Mouse (Mus musculus): ENCODE data around the gene Robo1.

Robo1 gene

DNA sequence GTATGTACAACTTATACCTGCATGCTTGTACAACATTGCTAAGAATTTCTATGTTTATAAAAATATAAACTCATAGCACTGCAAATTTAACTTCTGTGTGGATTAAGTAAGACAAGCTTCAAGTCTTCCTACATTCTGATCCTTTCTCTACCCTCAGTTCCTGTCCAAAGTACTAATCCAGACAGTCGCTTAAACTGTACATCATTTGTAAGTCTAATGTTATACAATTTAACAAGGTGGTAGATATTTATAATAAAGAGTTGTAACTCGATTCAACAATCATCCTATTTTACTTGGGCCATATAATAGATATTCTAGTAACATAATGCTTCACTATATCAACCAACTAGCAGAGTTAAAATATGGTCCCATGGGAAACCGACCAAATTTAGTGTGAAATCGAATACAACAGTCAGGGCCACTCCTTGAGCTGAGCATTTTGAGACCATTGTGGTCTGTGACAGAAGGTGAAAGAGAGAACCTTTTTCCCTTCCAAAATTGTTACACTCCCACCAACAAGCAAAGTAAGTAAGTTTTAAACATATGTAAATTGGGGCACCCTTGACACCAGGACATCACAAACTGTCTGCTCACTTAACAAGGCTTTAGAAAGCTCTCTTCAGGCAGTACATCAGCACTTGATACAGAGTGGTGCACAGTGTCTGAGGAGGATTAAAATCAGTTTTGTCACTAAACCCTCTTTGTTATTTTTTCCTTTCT, 295.5 kb downstream of the Robo1 start:
- DNase-seq (ENCODE audit: low spot score) = no peak

DNA sequence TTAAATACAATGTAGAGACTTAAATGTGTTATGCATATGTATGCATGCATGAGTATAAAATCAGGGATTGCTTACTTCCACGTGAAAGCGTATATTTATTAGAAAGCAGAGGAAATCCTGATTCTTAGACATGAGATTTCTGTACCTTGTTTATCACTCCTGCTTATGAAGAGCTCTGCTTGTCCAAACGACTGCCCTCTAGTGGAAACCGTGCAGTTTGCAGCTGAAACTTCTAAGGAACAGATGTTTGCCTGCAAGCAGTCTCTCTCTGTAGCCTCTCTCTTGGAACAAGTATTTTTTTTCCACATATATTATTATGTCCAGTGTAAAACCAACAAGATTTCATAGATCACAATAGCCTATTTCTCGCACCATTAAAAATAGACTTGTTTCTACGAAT, 297.0 kb downstream of the Robo1 start:
- DNase-seq (ENCODE audit: low spot score) = peak; percentile 84

DNA sequence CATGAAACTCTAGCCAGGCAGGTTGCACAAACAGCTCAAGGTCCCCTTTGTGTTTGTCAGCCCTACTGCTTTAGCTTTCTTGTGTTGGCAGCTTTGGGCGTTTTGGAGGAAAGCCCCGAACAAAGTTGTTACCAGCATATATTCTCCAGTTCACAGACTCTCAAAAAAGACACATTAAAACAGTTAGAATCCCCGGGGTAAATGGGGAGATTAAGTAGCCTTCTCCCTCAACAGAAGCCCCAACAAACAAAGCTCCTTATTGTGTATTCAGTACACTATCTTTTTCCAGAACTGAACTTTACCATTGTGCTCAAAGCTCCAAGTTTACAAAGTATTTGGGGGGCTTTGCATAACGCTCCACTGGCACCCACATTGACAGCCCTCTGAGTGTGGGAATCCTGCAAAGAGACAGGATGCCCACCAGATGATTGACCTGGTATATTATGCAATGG, 302.6 kb downstream of the Robo1 start:
- DNase-seq (ENCODE audit: low spot score) = no peak

DNA sequence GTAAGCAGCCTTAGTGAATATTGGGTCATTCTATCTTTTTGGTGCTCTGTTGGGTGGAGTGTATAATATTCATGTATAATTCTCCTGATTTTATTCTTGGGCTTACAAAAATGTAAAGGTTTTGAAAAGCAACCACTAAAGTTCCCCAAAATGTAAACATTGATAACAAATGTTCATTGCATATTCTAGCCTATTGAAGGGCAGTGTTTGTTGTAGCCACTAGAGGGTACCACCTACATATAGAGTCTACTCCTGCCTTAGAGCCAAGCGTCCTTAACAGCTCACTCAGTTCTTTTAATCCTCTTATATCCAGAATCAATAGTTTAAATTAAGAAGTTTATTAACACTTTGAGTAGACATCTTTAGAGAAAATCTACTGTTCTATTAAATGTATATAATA, 306.8 kb downstream of the Robo1 start:
- DNase-seq (ENCODE audit: low spot score) = no peak

DNA sequence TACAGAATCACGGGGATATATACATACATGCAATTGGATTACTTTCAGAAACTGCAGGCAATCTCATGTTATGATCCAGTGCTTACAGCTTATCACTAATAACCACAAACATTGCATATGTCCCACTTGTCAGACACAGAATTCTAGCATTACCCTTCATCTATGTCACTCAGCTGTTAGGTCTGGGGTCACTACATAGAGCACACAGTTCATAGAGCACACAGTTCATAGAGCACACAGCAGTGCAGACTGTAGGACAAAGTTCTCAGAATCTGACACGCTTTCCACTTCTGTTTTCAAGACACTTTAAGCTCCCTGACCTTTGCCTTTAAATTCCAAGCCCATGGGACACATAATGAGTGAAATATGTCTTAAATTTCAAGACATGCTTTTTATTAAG, 307.3 kb downstream of the Robo1 start:
- no peak for DNase-seq (ENCODE audit: low spot score)

DNA sequence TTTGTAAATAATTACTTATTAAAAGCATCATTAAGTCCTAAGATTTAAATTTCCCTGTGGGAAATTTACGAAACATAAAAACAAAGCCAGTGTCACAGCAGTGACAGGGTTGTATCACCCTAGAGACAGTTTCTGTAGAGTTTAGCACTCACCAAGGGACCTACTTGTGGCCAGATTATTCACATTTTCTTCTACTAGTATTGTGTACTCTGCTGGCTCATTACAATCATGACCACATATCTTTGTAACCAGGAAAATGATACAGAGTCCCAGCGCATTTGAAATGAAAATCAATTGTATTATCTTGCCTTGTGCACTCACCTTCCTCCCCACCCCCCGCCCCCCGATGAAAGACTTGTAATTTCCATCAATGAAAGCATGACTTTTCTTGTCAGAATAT, 314.3 kb downstream of the Robo1 start:
- no peak for DNase-seq (ENCODE audit: low spot score)

DNA sequence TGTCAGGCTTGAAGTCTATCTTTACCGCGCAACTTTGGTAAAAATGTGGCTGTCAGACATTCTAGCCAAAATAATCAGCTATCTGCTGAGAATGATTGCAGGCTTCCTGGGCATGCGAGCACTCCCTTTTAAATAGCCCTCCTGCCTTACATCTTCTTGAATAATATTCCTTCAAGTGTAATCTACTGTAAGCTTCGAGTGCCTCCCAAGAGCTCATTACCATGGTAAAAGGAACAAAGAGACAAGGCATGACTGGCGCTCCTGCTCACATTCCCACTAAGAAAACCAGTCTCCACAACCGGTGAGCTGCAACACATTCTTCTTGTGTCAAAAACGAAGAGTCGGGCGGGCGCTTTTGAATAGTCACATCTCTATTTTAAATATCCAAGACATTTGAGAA, 314.8 kb downstream of the Robo1 start:
- DNase-seq (ENCODE audit: low spot score) = no peak

DNA sequence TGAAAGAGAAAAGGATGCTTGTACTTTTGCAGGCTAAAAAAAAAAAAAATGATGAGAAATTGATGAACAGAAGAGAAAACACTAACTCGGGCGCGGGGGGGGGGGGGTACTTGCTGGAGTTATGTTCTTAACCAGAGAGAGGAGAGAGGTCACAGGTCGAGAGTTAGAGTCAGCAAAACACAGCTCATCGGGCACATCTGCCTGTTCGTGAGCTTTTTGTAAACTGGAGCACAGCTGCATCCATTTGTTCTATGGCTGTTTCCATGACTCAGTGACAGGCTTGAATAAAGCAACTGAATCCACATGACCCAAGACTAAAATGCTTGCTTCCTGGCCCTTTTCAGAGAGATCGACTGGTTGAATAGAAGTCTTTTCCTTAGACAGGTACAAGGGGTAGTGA, 325.7 kb downstream of the Robo1 start:
- DNase-seq (ENCODE audit: low spot score) = no peak

DNA sequence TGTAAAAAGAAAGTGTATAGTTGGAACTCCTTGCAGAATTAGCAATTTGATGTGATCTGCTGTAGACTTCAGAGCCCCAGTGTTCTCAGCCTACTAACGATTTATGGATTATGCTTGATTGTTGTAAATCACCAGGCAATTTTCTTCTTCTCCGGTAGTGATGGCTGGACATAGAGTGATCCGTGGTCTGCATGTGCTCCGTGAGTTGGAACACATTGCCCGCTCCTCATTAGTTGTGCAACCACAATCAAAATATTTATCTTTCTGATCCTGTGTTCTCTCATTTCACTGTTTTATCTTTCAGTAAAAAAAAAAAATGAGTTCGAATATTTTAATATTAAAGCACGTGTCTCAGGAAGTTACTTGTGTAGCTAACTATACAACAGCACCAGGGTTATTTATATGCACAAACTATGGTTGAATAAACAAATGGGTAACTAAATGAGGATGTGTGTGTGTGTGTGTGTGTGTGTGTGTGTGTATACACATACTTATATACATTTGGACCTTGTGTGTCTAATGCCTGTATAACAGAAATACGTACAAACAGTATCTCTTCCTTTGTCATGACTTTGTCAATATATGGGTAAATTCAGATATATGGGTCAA, 331.3 kb downstream of the Robo1 start:
- no peak for DNase-seq (ENCODE audit: low spot score)

DNA sequence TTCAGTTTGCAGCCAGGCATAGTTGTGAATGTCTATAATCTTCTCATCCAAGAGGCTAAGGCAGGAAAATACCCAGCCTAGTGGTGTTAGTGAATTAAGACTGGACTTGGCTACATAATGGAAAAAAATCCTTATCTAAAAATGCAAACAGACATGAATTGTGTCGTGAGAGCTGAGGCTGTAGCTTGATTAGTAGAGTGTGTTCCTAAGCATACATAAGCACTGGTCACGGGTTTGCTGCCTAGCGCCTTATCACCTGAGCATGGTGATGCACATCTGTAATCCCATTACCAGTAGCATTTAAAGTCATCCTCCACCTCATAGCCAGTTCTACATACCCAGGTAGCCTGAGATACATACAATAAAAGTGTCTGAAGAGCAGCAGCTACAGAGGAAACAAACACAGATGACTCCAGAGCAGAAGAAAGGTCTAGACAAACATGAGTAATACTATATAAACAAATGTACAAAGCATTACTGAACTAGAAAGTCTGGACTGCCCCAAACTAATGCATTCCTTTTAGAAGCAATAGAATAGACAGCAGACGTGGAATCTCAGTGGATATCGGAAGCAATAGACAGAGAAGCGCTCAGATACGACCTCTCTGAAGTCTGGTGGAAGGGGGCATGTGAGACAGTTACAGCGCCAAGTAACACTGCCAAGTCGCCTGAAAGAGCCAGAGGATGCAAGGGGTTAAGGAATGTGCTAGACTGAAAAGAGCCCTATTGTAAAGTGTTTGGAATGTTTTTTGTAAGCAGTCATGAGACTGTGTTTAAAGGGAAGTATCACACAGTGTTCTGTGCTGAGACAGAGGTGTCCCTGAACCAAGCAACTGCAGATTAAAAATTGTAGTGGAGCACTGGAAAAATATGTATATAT, 333.1 kb downstream of the Robo1 start:
- no peak for DNase-seq (ENCODE audit: low spot score)

DNA sequence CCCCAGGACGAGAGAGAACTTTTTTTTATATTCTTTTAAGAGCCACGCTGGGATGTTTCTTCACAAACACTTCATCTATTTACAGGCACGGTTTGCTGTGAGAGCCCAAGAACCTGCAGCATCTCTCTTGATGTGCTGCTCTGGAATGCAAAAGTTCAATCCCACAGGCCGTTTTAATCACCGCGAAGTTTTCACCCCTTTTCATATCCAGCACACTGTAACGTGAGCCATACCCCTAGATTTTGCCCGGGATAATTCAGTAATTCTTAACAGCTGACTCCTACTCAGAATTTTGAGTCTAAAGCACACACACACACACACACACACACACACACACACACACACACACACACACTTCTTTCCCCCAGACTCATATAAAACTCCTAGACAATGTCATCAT, 337.8 kb downstream of the Robo1 start:
- no peak for DNase-seq (ENCODE audit: low spot score)

DNA sequence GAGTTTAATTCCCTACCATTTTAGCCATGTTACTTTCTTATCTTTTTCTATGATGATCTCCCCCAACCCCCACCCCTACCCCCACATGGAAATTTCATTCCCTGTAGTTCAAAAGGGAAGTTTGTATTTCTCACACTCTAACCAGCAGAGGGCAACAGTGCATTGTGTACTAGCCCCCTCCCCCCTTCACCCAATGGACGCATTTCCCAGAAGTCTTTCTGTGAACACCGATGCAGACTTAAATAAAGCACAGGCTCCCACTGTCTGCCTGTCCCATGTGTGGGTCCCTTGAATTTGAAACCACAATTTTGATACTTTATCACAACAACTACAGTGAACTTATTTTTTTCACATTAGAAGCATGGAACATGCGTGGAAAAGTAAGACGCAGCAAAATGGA, 341.2 kb downstream of the Robo1 start:
- DNase-seq (ENCODE audit: low spot score) = peak; percentile 49

DNA sequence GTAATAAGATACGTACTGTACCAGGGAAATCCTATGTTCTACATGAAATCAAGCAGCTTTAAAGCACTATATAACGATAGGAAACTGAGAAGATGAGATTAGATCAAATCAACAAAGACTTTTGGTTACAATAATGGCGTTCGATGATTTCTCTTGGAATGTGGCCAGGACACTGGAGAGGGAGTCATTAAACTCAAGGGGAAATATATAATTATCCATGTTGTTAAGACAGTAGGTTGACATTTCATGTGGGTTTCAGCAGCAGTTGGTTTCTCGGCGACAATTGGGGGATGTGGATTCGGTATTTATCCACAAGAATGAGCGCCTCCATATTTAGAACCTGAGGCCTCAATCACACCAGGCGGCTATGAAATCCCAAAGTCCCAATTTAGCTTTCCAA, 347.3 kb downstream of the Robo1 start:
- DNase-seq (ENCODE audit: low spot score) = no peak

DNA sequence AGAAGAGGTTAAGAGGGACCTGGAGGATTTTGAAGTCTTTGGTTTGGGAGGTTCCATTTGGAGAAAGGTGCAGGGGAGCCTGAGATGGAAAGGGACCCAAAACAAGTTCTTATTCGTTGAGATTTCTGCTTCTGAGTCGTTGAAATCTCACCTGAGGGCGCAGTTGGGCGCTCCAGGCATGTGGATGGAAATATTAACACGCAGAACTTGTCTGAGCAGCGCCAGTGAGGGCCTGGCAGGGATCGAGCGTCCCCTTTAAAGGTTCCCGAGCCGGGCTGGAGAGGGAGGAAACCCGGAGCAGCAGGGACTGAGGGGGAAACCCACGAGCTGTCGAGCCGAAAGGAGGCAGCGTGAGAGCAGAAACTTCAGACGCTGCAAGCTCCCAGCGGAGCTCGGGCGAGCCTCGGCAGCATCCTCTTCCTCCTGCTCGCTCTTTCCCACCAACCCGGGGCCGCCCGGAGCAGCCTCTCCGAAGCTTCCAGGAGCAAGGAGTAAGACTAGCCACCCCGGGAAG, 354.8 kb downstream of the Robo1 start:
- DNase-seq (ENCODE audit: low spot score) = peak; percentile 70

DNA sequence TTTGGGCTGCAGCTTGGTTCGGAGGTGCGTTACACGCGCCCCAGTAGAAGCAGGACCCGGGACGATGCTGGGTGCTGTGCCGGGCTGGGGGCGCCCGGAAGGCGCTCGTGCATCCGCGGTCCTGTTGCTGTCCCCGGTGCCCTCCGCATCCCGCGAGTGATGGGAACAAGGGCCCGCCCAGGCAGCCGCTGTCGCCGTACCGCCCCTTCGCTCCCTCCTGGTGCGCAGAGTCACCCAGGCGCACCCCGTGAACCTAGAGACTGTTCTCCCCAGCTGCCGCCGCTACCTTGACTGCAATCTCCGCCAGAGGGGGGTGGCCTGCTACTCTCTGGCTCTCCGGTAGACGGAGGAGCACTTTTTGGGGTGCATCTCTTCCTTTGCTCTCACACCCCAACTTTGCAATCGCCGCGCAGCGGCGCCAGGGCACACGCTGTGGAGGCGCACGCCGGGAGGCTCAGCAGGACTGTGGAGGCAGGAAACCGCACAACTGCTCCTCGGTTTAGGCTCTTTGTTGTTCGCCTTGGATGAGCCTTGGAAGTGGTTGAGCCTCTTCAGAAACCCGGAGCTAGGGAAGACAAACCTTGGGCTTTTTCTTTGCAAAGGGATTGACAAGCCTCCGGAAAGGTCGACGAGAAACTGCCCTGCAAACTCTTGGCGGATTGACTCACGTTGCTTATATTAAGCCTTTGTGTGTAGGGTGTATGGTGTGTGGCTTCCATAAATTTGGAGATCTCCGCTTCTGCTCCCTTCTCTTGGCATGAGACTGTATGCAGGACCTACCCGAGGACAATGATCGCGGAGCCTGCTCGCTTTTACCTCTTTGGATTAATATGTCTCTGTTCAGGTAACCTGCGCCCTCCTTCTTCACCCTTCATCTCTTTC, 355.5 kb downstream of the Robo1 start:
- peak; percentile 62 for DNase-seq (ENCODE audit: low spot score)

DNA sequence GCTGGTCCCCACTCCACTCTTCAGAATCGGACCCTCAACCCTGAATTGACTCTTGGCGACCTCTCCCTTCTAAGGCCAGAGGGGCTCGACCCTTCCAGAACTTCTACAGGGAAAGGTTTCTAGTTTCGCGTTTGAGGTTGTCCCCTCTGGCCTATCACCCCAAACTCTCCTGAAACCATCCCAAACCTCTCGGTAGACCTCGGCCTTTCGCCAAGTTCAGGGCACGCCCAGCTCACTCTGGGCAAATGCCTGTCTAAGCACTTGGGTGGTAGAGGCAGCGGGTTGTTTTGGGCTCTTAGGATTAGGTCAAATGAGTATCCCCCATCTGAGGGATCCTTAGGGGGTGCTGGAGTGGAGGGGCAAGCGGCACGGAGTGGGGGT, 356.1 kb downstream of the Robo1 start:
- DNase-seq (ENCODE audit: low spot score) = peak; percentile 49

DNA sequence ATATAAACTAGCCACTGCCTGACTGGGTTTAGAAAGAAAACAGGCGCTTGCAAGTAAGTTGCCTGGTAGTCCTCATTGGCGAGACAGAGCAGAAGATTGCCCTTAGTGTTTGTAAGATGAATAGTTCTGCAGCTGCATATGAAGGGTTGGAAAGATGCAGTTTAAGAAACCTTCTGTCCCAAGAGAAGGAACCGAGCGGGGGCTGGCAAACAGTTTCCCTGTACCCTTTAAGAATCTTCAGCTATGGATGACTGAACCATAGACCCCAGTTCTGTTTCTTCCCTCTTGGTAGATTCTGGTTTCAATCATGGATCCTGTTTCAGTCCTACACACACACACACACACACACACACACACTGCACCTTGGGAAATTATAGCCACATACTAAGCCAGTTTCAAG, 356.7 kb downstream of the Robo1 start:
- DNase-seq (ENCODE audit: low spot score) = no peak

DNA sequence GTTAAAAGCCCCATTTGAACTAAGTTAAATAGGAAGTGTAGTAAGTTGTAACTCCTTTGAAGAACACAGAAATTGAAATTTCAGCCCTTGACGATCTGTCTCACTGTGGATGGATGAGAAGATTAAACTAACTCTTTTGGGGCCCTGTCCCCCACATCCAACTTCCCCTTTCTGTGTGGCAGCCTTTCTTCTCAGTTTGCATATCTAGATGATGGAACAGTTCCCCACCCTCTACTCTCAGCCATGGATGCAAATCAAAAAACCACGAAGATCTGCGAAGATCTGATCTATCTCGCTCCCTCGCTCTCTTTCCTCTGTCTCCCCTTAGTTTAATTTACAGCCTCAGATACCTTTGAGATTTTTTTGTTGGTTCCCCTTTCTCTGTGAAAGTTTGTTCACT, 357.3 kb downstream of the Robo1 start:
- DNase-seq (ENCODE audit: low spot score) = no peak

DNA sequence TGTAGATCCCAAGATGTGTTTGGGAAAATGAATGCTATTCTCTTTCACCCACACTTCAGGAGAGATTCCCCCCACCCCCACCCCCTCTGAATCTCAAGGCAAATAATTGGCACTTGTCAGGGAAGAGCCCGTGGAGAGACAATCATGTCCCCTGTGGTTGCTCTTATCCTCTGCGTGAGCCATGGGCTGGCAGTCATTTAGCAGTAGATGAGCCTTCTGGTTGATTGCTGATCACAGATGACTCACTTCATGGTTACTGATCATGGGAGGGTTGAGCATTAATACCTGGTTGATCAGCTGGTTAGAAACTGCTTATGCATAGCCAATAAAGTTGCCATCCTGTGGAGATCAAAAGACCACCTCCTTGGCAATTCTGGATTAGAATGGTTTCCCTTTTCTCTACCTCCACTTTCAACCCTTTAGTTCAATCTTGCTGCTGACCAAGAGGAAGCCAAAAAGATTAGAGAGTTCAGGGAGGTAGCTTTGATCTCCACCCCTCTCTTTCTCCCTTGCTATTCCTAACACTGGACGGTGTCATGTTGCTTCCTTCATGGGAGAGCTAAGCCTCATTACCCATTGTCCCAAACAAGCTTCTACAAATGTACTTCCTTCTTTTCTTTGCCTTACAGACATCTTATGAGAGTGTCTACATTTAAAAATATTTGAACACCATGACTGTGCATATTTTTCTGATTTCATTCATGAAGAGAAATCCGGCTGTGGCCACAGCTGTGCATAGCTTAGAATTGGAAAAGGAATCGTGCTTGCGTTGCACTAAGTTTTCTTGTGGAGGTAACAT, 362.3 kb downstream of the Robo1 start:
- no peak for DNase-seq (ENCODE audit: low spot score)

DNA sequence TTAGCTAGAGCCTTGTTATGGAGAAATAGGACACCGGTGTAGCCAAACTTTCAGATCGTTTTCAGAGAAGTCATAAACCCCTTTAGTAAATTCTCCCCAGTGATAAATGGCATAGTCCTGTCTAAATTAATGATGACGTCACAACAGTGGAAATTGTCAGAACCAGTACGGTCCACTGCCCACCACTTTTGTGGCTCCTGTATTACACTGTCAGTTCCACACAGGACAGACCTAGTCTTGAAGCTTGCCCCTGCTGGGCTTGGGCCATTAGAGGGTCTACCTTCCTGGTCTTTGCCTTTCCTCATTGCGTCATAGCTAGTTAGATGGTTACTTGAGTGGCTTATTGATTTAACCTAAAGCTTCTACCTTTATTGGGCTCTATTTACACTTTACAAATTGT, 369.1 kb downstream of the Robo1 start:
- no peak for DNase-seq (ENCODE audit: low spot score)

DNA sequence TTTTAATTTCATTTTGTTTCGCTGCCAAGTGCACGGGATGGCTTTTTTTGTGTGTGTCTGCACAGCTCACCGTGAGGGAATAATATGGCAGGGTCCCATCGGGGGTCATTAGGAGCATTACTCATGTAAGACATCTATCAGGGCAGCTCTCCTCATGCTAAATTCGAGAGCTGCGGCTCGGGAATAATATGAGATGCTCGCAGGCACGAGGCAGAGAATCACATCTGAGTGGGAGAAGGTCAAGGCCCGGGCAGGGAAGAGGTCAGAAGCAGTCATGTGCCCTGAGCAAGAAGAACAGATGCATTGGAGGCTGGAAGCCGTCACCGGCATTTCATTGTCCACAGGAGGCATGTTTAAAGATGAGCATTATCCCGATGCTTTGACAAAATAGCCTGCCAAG, 370.3 kb downstream of the Robo1 start:
- DNase-seq (ENCODE audit: low spot score) = no peak
